Mouse (Mus musculus) retina, embryonic 14.5 days (tissue): Measurements from ENCODE around the gene 4930564D02Rik.

ENCODE experiments used
- DNase-seq: peaks from one replicate; pipeline ENCODE4 v3.0.0-alpha.2; 2015; ENCODE audit warnings: low spot score

Gene 4930564D02Rik

GRCm38 (mm10) chr3:105113859-105114258 lies 47.2 kb downstream of the 4930564D02Rik start:
- no peak for DNase-seq

DNA sequence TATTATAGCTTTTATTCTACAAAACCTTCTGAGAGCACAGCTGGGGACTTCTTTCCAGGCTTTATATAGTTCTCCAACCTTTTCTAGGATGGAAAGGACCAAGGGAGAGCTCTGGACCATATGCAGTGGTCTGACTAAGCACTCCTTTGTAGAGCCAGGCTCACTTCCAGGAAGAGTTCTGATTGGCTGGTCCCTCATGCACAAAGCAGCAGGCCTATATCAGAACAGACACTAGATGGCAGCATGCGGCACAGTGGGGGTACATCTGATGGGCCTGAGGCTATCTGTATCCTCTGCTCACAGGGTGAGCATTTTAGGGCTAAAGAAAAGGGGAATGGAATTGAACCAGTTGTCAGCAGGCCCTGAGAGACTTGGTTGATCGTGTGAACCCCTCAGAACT lies 47.6 kb downstream of the 4930564D02Rik start:
- peak; percentile 79 for DNase-seq

- no peak for DNase-seq
Observed at GRCm38 (mm10) chr3:105116596-105116995, 50.0 kb downstream of the 4930564D02Rik start.

DNA sequence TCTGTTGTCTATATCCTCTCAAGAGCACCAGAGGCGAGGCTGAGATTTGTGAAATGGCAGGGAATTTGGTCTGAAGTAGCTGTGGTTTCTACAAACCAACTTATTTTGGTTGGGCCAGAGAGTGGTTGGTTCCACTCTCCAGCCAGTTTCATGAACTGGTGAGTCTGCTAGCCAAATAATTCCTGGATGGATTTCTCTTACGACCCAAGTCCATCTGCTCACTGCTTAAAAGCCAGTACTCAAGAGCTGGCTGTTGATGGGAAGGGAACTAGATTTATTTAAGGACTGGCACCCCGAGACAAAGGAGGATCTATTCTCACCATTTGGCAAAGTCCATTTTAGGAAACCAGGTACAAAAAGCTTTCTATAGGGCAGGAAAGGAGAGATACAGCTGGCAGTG lies 57.1 kb downstream of the 4930564D02Rik start:
- DNase-seq = no peak

GRCm38 (mm10) chr3:105127881-105128280 lies 61.2 kb downstream of the 4930564D02Rik start:
- DNase-seq = no peak
